Mouse (Mus musculus) left cerebral cortex, postnatal 36 days (tissue): ENCODE measurements around the gene Btbd9. TPM values are rescaled to one million over a fixed set of nuclear protein-coding genes. Genes with fewer than 3 reads are reported as not detected.

ENCODE experiments used
- DNase-seq, 2 experiments: peaks; one replicate each; pipeline ENCODE4 v3.0.0; 2021 to 2022; ENCODE audit warnings: low spot score in 2 of 2, mixed read lengths in 1 of 2
- intact Hi-C: fragments of 180-260 bp; cut with DNase I; formaldehyde crosslinking; loops from one replicate; pipeline ENCODE4 v1.15.1; 2025
- total RNA-seq, 2 experiments: library from RNA; stranded (reverse); gene quantifications; 2 replicates each; pipeline ENCODE4 v1.2.3; 2021

Gene Btbd9
- total RNA-seq, 2 experiments from 2014 or later: 80.5 to 105 TPM

DNA sequence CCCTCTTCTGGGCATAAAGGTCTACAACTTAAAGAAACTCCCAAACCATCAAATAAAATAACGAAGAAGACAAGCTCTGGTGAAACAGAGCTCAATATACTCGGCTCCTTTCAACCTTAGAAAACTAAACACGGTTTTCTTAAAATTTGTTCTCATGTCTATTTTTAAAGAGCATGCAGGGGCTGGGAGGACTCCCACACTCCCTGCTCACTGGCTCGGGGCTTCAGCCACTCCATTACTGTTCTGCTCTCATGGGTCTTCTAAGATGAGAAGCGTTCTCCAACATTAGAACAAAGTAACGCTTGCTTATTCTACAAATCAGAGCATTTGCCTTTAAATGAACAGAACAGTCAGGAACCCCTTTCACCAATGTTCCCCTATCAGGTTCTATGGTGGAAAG lies 192.6 kb downstream of the Btbd9 start:
- no peak for DNase-seq
- intact Hi-C loops: no loop called here

DNA sequence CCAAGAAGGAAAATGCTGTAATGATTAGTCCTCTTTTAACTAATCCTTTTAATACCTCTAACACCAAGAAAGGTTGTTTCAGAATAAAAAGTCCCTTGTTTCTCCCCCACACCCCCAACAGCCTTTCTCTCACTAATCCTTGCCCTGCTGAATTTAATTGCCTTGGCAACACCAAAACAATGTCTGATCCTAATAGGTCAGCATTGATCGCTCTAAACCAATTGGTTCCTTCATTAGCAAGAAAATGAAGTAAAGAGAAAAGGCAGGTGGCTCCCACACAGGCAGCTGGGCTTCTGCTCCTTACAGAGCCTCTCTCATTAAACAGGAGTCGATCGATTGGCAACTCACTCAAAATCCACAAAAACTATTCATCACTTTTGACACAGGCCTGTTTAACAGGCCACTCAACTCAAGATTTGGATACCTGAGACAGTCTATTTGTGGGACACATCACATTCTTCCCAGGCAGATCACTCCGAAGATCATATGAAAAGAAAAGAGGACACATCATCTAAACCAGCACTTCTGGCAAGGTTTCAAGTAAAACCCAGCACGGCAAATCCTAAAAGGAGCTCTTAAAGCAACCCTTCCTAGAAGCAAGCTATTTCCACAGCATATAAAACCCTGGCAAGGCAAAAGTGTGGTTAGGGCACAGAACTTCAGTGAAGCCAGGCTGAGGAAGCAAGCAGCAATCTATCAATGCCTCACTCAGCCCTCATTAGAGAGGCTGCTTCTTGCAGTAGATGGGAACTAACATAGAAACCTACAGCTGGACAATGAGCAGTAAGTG lies 197.9 kb downstream of the Btbd9 start:
- no peak for DNase-seq
- intact Hi-C loops: no loop called here

DNA sequence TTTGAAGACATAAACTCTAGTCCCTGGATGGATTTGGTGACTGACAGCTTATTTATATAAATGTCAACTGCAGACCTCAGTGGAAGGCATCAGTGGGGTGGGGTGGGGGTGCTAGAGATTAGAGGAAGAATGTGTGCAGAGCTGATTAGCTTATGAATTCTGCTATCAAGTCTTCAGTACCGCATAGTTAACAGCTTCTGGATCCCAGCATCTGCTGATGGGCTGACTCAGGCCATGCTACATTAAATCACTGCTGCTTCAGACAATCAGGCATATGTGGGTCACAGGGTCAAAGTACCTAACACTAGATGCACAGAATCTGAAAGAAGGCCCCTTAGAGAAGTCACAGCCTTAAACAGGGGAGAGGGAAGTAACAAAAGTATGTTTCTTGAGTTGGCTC lies 198.5 kb downstream of the Btbd9 start:
- DNase-seq: no peak

DNA sequence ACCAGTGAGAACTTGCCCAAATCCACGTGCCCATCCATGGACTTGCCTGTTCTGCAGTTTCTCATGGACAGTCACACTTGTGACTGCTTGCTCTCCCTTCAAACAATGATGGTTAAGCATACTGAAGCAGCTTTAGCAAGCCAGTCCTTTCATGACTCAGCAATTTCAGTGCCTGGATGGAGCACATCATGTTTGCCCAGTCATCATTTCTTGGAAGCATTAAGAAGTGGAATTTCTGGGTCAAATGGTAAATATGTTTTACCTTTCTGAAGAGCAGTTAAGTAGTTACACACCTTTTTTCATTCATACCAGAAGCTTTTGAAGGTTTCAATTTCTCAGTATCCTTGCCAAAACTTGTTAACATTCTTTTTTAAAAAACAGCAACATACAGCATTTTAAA lies 201.2 kb downstream of the Btbd9 start:
- intact Hi-C loops: no loop called here

More for the DNA sequence above, 198.5 kb downstream of the Btbd9 start:
- intact Hi-C loops: no loop called here

DNA sequence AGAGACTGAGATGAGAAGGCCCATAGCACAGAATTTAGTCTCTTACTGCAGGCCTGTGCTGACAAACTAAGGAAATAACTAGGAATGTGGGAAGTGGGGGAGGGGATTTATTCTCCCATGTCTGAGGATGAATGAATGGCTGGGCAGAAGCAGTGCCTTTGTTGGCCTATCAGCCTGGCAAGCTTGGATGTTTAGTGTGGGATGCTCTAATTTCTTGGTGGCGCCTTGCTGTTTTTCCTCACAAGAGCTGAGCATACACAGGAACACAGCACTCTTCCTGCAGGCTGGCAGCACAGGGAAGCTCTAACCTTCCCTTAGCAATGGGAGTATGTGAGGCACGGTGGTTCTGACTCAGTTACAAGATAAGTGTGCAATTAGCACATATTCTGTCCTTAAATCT lies 207.7 kb downstream of the Btbd9 start:
- no peak for DNase-seq
- intact Hi-C loops: no loop called here

More for the DNA sequence above, 201.2 kb downstream of the Btbd9 start:
- DNase-seq: no peak

DNA sequence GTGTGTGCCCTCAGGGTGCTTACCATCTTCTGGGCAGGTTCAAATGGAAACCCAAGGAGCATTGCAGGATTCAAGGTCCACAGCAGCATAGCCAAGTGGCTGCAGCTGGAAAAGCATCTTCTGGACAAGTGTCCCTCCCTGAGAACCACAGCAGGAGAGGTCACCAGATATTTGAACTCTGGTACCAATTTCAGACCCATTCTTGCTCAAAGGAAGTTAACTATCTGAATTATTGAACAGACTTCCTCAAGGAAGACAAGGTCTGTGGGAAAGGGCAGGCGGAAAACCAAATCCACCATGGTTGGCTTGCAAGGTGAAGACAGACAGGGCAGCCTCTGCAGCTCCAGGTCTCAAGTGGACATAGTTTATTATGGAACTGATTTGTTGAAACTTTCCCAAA lies 211.6 kb downstream of the Btbd9 start:
- intact Hi-C loops: no loop called here
- DNase-seq: no peak

DNA sequence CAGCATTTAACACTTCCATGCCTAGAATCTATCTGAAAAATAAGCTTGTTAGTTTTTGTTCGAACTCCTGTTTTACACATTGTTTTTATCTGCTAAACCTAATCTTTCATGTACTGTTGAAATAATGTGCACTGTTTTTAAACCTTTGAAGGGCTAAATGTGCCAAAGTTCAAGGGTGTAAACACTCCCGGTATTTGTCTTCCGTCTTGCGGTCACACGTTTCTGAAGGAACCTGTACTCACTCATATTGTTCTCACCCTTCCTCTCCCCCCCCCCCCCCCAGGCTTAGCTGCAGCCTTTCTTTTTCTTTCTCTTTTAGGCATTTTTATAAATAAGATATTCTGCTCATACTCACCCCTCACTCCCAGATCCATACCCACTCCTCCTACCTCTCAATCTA lies 212.9 kb downstream of the Btbd9 start:
- no peak for DNase-seq
- intact Hi-C loops: no loop called here

DNA sequence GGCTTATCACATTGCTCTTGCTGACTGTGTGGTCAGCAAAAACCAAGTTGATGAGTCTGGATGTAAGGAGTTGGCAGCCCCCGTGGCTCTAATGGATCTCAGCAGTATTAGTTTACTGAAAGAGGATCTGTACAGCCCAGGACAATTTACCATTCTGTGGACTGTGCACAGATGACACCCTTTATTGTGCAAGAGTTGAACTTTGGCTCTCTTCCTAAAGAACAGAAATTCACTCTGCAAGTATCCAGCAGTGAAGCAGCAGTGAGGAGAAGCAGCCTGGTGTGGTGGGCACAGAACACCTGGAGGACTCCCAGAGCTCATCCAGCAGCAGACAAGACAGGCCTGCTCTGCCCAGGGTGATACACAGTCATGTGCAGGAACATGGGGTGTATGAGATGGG lies 215.6 kb downstream of the Btbd9 start:
- intact Hi-C loops: no loop called here

DNA sequence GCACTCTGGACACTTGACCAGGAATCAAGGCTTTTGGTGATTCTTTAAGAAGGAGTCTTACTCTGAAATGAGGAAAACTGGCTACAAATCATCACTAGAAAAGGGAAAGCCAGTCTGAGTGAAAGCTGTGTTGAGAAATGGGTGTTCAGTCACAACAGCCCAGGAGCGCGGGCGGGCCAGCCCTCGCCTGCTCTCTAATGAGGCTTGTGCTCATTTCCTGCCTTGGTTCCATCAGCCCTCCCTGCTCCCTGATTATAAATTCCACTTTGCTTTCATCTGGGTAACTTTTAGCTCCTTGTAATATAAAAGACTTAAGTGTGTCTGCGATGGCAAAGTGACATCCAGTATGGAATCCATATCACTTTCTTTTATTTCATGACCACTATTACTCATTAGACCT lies 216.9 kb downstream of the Btbd9 start:
- intact Hi-C loops: no loop called here
- DNase-seq: no peak

More for the DNA sequence above, 215.6 kb downstream of the Btbd9 start:
- no peak for DNase-seq

DNA sequence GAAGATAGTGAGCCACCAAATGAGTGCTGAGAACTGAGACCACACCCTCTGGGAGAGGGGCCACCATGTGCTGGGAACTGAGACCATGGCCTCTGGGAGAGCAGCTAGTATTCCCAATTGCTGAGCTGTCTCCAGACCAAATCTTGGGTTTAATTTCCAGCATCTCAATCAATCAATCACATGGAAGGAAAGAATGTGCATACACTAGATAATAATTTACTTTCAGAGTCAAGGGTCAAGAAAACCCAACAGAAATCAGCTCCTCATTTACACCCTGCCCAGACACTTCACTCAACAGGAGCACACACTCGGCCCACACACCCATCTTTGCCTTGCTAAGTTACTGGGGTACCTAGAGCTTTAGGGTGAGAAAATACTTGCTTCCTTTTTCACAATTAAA lies 220.9 kb downstream of the Btbd9 start:
- intact Hi-C loops: no loop called here
- DNase-seq: no peak

DNA sequence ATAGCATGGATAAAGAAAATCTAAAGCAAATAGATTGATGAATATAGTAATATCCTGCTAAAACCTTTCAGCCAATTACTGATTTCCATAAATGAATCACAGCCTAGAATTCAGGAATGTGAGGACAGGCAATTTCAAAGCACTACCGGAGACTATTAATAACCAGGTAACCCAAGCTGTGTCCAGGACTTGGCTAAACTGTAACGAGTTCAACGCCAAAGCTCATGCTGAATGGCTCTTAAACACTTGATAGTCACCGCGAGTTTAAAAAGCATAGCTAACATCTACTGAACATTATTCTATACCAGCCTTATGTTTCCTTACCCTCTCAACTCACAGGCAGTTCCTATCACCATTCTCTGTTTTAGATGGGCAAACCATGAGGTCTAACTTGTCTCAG lies 221.9 kb downstream of the Btbd9 start:
- no peak for DNase-seq
- intact Hi-C loops: no loop called here

DNA sequence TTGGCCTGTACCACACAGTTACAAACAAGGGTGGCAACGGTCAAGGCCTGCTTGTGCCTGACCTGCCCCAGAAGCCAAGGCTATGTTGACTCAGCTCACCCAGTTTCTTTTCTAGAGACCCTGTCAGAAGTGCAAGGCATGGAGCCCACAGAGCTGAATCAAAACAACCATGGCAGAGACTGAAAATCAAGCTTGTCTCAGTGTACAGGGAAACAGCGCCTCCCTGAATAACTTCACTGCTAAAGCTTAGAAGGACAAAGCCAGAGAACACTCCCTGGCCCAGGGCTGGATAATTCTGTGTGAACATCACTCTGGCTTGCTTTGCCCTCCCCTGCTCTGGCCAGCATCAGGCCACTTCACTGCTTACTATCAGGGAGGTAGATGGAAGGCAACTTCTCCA lies 228.3 kb downstream of the Btbd9 start:
- DNase-seq: no peak
- intact Hi-C loops: no loop called here

DNA sequence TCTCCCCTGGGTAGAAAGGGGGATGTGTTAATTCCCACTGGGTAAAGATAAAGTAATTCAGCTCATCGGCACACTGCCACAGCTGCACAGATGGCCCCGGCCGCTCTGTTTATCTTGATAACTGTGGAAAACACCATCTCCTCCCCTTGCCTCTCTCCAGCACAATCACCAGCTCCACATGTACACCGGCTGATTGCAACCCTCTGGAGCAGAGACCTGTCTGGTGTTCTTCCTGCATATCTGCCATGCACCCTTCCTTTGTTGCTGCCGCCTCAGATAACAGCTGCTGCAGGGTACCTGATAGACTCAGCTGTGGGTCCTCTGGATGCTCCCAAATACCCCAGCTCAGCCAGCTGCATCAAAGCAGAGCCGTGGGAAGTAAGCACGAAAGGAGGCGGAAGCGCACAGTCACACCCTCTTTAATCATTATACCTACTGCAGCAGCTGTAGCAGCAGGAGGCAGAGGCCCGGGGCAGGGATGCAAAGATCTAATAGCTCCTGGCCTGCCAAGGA lies 229.1 kb downstream of the Btbd9 start:
- DNase-seq: no peak
- intact Hi-C loops: no loop called here

DNA sequence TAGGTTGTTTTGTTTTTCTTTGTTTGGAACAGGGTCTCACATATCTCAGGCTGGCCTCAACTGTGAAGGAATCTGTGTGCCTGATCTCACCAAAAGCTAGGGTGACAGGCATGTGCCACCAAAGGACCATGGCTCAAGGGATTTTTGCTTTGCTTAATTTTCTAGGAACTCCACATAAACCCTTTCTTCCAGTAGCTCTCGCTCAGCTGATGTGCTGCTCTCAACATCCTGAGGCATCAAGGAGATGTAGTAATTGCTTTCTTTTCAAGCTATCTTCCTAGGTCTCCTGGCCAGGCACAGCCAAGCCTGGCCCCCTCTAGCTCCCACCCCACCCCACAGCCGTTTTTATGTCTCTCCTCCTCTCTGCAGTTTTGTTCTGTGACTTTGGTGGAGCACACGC lies 231.3 kb downstream of the Btbd9 start:
- DNase-seq: no peak
- intact Hi-C loops: no loop called here

DNA sequence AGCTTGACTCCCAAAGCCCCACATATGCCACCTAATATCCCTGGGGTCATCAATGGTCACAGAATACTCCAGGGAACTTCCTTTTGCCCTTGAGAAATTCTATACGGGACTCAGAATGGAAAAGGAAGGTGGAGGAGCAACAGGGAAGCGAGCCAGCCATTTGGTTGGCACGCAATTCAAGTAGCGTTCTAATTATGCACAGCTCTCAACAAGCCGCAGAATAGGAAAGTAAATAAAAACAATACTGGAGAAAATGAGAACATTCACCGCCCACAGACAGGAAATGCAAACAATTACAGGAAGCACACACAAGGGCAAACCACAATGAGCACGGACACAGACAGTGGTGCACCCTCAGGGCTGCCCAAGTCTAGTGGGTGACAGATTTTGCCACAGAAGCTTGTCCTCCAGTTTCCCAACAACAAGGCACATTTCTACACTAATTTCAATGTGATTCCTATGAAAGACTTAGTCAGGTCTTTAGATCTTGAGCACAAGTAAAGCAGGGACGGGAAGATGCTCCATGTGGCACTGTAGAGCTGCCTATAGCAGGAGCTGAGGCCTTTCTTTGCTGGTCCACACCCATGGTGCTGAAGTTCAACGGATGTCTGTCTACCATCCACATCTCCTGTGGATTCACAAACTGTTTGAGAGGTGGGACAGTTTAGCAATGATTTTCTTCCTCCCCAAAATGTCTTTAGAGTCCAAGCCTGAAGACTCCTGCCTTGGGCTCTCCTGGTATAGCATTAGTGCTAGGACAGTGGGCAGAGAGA lies 232.4 kb downstream of the Btbd9 start:
- intact Hi-C loops: no loop called here
- no peak for DNase-seq

DNA sequence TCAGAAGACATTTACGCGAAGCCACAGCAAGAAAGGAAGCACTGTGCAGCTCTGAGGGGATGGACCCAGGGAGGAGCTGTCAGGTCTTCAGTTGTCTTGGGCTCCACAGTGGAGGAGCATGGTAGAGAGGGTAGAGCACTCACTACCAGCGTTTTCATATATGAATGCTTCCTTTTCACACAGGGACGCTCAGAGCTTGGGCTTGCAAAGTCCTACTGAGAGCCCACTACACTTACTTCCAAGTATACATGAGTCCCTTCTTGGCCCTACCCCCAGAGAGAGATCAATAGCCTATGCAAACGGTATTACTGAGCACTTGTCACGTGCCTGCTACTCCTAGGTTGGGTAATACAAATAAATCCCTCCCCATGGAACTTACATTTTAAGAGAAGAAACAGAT lies 234.7 kb downstream of the Btbd9 start:
- intact Hi-C loops: no loop called here
- no peak for DNase-seq

DNA sequence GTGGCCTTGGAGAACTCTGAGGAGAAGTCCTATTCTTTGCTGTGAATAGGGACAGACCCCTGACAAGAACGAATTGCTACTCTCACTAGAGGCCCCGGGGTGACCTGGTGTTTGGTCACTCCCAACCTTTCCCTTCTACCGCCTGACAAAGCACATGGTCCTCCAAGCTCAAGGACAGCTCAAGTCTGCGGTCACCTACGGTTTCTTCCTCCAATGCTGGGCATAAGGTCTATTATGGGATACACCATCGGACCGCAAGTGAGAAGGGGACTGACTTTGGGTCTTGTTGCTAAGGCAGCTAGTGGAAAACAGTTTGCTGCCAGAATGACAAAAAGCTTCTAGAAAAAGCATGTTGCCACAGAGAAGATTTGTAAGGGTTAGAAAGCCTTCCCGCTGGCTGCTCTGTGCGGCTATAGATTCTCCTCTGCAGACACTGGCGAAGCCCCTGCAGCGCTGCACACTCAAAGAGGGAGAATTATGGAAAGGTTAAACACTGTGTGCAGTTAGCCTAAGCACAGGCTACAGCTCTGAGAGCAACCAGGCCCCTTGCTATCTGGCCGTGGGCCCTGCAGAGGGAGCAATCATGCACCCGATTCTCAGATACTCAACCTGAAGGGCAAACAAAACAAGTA lies 235.7 kb downstream of the Btbd9 start:
- DNase-seq: no peak
- intact Hi-C loops: no loop called here

DNA sequence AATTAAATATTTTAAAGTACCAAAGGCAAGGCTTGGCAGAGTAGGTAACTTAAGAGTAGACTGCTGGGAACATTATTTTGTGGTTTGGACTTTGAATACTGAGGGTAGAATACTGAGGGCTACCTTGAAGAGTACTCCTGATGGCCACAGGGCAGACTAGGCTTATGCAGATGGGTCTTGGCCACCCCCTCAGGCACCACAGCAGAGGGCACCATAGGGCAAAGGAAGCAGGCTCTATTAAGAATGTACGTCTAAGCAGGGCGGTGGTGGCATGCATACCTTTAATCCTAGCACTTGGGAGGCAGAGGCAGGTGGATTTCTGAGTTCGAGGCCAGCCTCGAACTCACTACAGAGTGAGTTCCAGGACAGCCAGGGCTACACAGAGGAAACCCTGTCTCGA lies 237.0 kb downstream of the Btbd9 start:
- DNase-seq: no peak
- intact Hi-C loops: no loop called here

DNA sequence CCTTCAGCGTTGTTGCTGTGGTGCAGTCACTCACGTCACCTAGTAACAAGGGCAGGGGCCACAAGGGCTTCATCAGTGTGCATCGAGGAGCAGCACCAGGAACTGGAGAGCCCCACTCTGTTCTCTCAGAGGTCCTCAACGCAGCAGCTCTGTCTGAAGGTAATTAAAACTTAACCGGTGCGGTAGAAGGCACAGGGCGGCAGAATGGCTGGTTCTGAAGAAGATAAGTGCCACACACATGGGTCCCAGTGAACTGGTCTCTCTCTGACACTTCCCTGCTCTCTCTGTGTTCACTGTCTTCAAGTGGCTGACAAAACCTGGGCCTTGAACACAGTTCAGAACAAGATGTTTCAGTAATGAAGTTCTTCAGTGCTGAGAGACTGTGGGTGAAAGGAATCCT lies 239.5 kb downstream of the Btbd9 start:
- intact Hi-C loops: no loop called here
- no peak for DNase-seq

DNA sequence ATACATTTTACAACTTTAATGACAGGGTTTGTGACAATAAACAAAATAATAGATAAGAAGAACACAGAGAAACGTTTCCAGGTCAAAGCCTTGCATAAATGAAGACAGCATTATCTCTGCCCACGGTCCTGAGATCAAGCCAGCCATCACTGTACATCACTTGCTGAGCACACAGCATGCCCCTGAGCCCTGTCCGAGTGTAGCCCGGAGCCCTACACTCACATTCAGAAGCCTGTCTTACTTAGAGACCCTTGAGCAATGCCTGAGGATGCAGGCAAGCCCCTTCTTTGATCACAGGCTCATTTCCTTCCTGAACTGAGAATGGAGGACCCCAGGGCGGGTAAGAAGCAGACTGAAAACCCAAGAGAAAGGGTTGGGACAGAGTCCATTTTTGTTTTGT lies 240.0 kb downstream of the Btbd9 start:
- intact Hi-C loops: no loop called here
- no peak for DNase-seq

DNA sequence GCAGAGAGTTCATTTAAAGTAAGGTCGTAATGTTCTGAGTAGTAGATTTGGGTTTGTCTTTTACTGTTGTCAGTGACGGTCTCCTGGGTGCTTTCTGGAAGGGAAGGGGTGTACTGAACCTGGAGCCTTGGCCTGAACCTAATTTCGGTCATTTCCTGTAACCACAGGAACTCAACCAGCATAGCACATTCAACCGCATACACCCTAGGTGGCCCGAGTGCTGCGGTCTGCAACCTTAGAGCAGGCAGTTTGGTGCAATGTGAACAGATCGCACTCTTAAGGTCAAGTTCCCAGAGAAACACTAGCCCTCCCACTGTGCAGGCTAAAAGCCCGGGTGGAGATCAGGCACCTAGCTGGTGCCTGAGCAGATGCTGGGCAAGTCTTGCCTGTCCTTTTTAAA lies 240.5 kb downstream of the Btbd9 start:
- intact Hi-C loops: no loop called here
- no peak for DNase-seq
